Mouse (Mus musculus): ENCODE data around the gene Ces2a. TPM values are rescaled to one million over a fixed set of nuclear protein-coding genes. Genes with fewer than 3 reads are reported as not detected.

Ces2a gene
- polyA plus RNA-seq (2012; rRNA removed): 101 and 104 TPM in 2 replicates

GRCm38 (mm10) chr8:104733753-104734152 is at the start of gene Ces2a:
Gene Ces2a, plus strand, starts transcription at chr8:104734003.

Other genes starting within 250 kb of the Ces2a start
- gene Terb1, start 224.1 kb upstream of the Ces2a start, polyA plus RNA-seq (2012; rRNA removed): 0.01 and 0.02 TPM in 2 replicates
- 17.4 and 19.2 TPM in 2 replicates for gene Nae1, start 199.4 kb upstream of the Ces2a start, polyA plus RNA-seq (2012; rRNA removed)
- 0.59 and 0.81 TPM in 2 replicates for gene Car7, start 199.3 kb upstream of the Ces2a start, polyA plus RNA-seq (2012; rRNA removed)
- 2.7 and 2.8 TPM in 2 replicates for gene Pdp2, start 142.6 kb upstream of the Ces2a start, polyA plus RNA-seq (2012; rRNA removed)
- gene Cdh16, start 109.6 kb upstream of the Ces2a start, polyA plus RNA-seq (2012; rRNA removed): 0.08 and 0.09 TPM in 2 replicates
- gene Rrad, start 102.7 kb upstream of the Ces2a start, polyA plus RNA-seq (2012; rRNA removed): 0.36 and 0.55 TPM in 2 replicates
- 32.0 and 34.6 TPM in 2 replicates for gene Ciao2b, start 92.0 kb upstream of the Ces2a start, polyA plus RNA-seq (2012; rRNA removed)
- gene Ces2b, start 97.6 kb downstream of the Ces2a start, polyA plus RNA-seq (2012; rRNA removed): 0.57 and 0.66 TPM in 2 replicates
- gene Ces2c, start 113.1 kb downstream of the Ces2a start, polyA plus RNA-seq (2012; rRNA removed): 1.4 and 1.5 TPM in 2 replicates
- gene Ces2e, start 192.3 kb downstream of the Ces2a start, polyA plus RNA-seq (2012; rRNA removed): 12.9 and 19.2 TPM in 2 replicates
- 0.02 and 0.03 TPM in 2 replicates for gene Ces2f, start 213.4 kb downstream of the Ces2a start, polyA plus RNA-seq (2012; rRNA removed)
- gene Ces2g, start 227.7 kb downstream of the Ces2a start, polyA plus RNA-seq (2012; rRNA removed): 17.7 TPM in 2 replicates

Data from liver, embryonic 18 days (tissue).